In genomic region chr3:135522618-135523355, GRCm38 (mm10) we compare ENCODE assay signal across 10 mouse cellular contexts. TPM values are rescaled to one million over a fixed set of nuclear protein-coding genes. Genes with fewer than 3 reads are reported as not detected.
A peak's percentile ranks its signal among the peaks of the same experiment; 100 is the strongest.
DNase-seq lines count a peak whose midpoint lies in the region; ATAC-seq and TF ChIP-seq lines count a peak whose summit lies in the region.
"Had no signal": no experiment of that assay in that cellular context is flagged by ENCODE, and none has a peak within 500 bp of the region (broad histone marks: within the 10 kb centered on the region; RNA-seq: fewer than 3 reads in every experiment).

No protein-coding gene starts in this region.

- DNase-seq in heart, embryonic 10.5 days (ENCODE audit: low spot score), result no peak
- DNase-seq in heart, adult 8-10 months (ENCODE audit: low spot score), result no peak
- DNase-seq in spleen, adult 18-20 months, result no peak
- DNase-seq in ovary, adult 18-20 months (ENCODE audit: low spot score), result no peak
- DNase-seq: right cerebral cortex, adult 18-20 months had no signal

- no peak overlapping the region; the same call in 1 of the 2 replicates for H3K4me2 ChIP-seq in midbrain, embryonic 13.5 days (replicated peaks)
- H3K4me2 ChIP-seq in midbrain, embryonic 16.5 days (ENCODE audit: low read length), result no peak overlapping the region
- H3K4me2 ChIP-seq in intestine, postnatal 0 days (replicated peaks; ENCODE audit: low read depth), result peak overlapping the region; percentile 21; the same call in 1 of the 2 replicates
- peak overlapping the region; percentile 25; the same call in 1 of the 2 replicates for H3K4me2 ChIP-seq in stomach, embryonic 16.5 days (ENCODE audit: low read depth, low read length)

- peak; percentile 40; the same call in 1 of the 2 replicates for ATAC-seq in midbrain, embryonic 13.5 days
- ATAC-seq in midbrain, embryonic 16.5 days, result no peak
- no peak for ATAC-seq in intestine, postnatal 0 days
- ATAC-seq in stomach, embryonic 16.5 days (ENCODE audit: insufficient read depth, low FRiP score), result peak; percentile 19; the same call in 1 of the 2 replicates

- H3K36me3 ChIP-seq in heart, embryonic 10.5 days, result peaks cover 25% of the 10 kb centered on the region
- no peaks in the 10 kb centered on the region for H3K36me3 ChIP-seq in midbrain, embryonic 13.5 days
- no peaks in the 10 kb centered on the region for H3K36me3 ChIP-seq in midbrain, embryonic 16.5 days (ENCODE audit: control insufficient read depth, insufficient read depth, low read length)
- H3K36me3 ChIP-seq in intestine, postnatal 0 days (ENCODE audit: control insufficient read depth, insufficient read depth), result peaks cover 5% of the 10 kb centered on the region; the same call in 1 of the 2 replicates
- no peaks in the 10 kb centered on the region for H3K36me3 ChIP-seq in stomach, embryonic 16.5 days (ENCODE audit: control insufficient read depth, insufficient read depth, low read length)

- H3K9ac ChIP-seq in midbrain, embryonic 13.5 days (replicated peaks), result no peak overlapping the region
- H3K9ac ChIP-seq in midbrain, embryonic 16.5 days (ENCODE audit: low read depth, low read length), result no peak overlapping the region
- no peak overlapping the region for H3K9ac ChIP-seq in intestine, postnatal 0 days (ENCODE audit: low read depth, low read length)
- peak overlapping the region; percentile 29; the same call in 1 of the 2 replicates for H3K9ac ChIP-seq in stomach, embryonic 16.5 days (ENCODE audit: low read length)

- H3K27ac ChIP-seq in heart, embryonic 10.5 days, result peak overlapping the region; percentile 91
- no peak overlapping the region for H3K27ac ChIP-seq in midbrain, embryonic 13.5 days
- H3K27ac ChIP-seq in midbrain, embryonic 16.5 days (ENCODE audit: low read length), result no peak overlapping the region
- no peak overlapping the region for H3K27ac ChIP-seq in intestine, postnatal 0 days (ENCODE audit: low read depth, low read length)
- H3K27ac ChIP-seq in stomach, embryonic 16.5 days (ENCODE audit: low read length), result peak overlapping the region; percentile 12

- 38% methylated on average over 16 of the region's 16 CpGs for WGBS in heart, embryonic 10.5 days
- 65% methylated on average over 16 of the region's 16 CpGs for WGBS in midbrain, embryonic 13.5 days
- 55% methylated on average over 16 of the region's 16 CpGs for WGBS in midbrain, embryonic 16.5 days
- 56% methylated on average over 16 of the region's 16 CpGs for WGBS in intestine, postnatal 0 days
- WGBS in stomach, embryonic 16.5 days, result 41% methylated on average over 16 of the region's 16 CpGs

- peaks cover 39% of the 10 kb centered on the region for H3K4me1 ChIP-seq in heart, embryonic 10.5 days
- H3K4me1 ChIP-seq in midbrain, embryonic 13.5 days (replicated peaks), result peaks cover 5% of the 10 kb centered on the region; the same call in 1 of the 2 replicates
- H3K4me1 ChIP-seq in midbrain, embryonic 16.5 days (ENCODE audit: control insufficient read depth, insufficient read depth, low read length), result peaks cover 2% of the 10 kb centered on the region; the same call in 1 of the 2 replicates
- no peaks in the 10 kb centered on the region for H3K4me1 ChIP-seq in intestine, postnatal 0 days (replicated peaks; ENCODE audit: control insufficient read depth, insufficient read depth, low read length)
- peaks cover 12% of the 10 kb centered on the region for H3K4me1 ChIP-seq in stomach, embryonic 16.5 days (ENCODE audit: control insufficient read depth, insufficient read depth, low read length)

- H3K4me3 ChIP-seq in heart, embryonic 10.5 days, result peak overlapping the region; percentile 30; the same call in 1 of the 2 replicates
- H3K4me3 ChIP-seq in midbrain, embryonic 13.5 days (replicated peaks), result no peak overlapping the region
- H3K4me3 ChIP-seq in midbrain, embryonic 16.5 days (ENCODE audit: low read depth, low read length), result no peak overlapping the region
- H3K4me3 ChIP-seq in intestine, postnatal 0 days (ENCODE audit: low read depth, low read length), result no peak overlapping the region
- no peak overlapping the region for H3K4me3 ChIP-seq in stomach, embryonic 16.5 days (replicated peaks; ENCODE audit: low read length)

- no peak for TF ChIP-seq CTCF in intestine, postnatal 0 days (IDR thresholded peaks at IDR 0.05; ENCODE audit: low read depth)

- no peaks in the 10 kb centered on the region for H3K27me3 ChIP-seq in heart, embryonic 10.5 days (ENCODE audit: insufficient read depth, poor library complexity, severe bottlenecking)
- no peaks in the 10 kb centered on the region for H3K27me3 ChIP-seq in midbrain, embryonic 13.5 days
- H3K27me3 ChIP-seq in midbrain, embryonic 16.5 days (ENCODE audit: control insufficient read depth, insufficient read depth, low read depth, low read length), result no peaks in the 10 kb centered on the region
- no peaks in the 10 kb centered on the region for H3K27me3 ChIP-seq in intestine, postnatal 0 days (replicated peaks; ENCODE audit: control insufficient read depth, insufficient read depth, low read length)
- no peaks in the 10 kb centered on the region for H3K27me3 ChIP-seq in stomach, embryonic 16.5 days (ENCODE audit: control insufficient read depth, insufficient read depth, low read length)
- H3K27me3 ChIP-seq: megakaryocyte, embryonic 14.5 days had no signal

- H3K9me3 ChIP-seq in heart, embryonic 10.5 days, result no peaks in the 10 kb centered on the region
- no peaks in the 10 kb centered on the region for H3K9me3 ChIP-seq in midbrain, embryonic 13.5 days
- H3K9me3 ChIP-seq in midbrain, embryonic 16.5 days (replicated peaks; ENCODE audit: control insufficient read depth, low read length, poor library complexity, severe bottlenecking), result no peaks in the 10 kb centered on the region
- H3K9me3 ChIP-seq in intestine, postnatal 0 days (ENCODE audit: control insufficient read depth), result no peaks in the 10 kb centered on the region
- no peaks in the 10 kb centered on the region for H3K9me3 ChIP-seq in stomach, embryonic 16.5 days (replicated peaks; ENCODE audit: control insufficient read depth, low read length)
- H3K9me3 ChIP-seq: megakaryocyte, embryonic 14.5 days had no signal

RNA-seq across cellular contexts. Expression of gene Manba, which starts 37.4 kb away (rescaled TPM):
- polyA plus RNA-seq in heart, embryonic 10.5 days (2016; fragmentation: Nextera tagmentation; extraction: Ambion mirVana), result 17.3 and 31.0 TPM in 2 replicates
- total RNA-seq in heart, adult 8-10 months (2022), result 10 to 100 TPM; 15.8 to 19.3 (median 16.8) TPM
- 4.6 and 5.0 TPM in 2 replicates for polyA plus RNA-seq in midbrain, embryonic 13.5 days (2015; fragmentation: Nextera tagmentation; extraction: Ambion mirVana)
- 8.4 and 8.6 TPM in 2 replicates for polyA plus RNA-seq in midbrain, embryonic 16.5 days (2015; fragmentation: Nextera tagmentation; extraction: Ambion mirVana)
- polyA plus RNA-seq in intestine, postnatal 0 days (2015; fragmentation: Nextera tagmentation; extraction: Ambion mirVana), result 18.6 and 20.9 TPM in 2 replicates
- polyA plus RNA-seq in stomach, embryonic 16.5 days (2015; fragmentation: Nextera tagmentation; extraction: Ambion mirVana), result 16.8 and 18.3 TPM in 2 replicates

Comparison
In these comparisons a context has a peak if more than half of its experiments do, and no peak if none do; other contexts are left out.
1. ATAC-seq: peak in midbrain, embryonic 13.5 days (single experiment) and stomach, embryonic 16.5 days (single experiment); none in midbrain, embryonic 16.5 days (single experiment) and intestine, postnatal 0 days (single experiment).
2. H3K27ac ChIP-seq: peak in heart, embryonic 10.5 days (single experiment) and stomach, embryonic 16.5 days (single experiment); none in midbrain, embryonic 13.5 days (single experiment), midbrain, embryonic 16.5 days (single experiment) and intestine, postnatal 0 days (single experiment).
3. H3K4me2 ChIP-seq: peak in intestine, postnatal 0 days (single experiment) and stomach, embryonic 16.5 days (single experiment); none in midbrain, embryonic 13.5 days (single experiment) and midbrain, embryonic 16.5 days (single experiment).